Mouse (Mus musculus): Measurements from ENCODE around the gene Slit1.

Slit1 gene

DNA sequence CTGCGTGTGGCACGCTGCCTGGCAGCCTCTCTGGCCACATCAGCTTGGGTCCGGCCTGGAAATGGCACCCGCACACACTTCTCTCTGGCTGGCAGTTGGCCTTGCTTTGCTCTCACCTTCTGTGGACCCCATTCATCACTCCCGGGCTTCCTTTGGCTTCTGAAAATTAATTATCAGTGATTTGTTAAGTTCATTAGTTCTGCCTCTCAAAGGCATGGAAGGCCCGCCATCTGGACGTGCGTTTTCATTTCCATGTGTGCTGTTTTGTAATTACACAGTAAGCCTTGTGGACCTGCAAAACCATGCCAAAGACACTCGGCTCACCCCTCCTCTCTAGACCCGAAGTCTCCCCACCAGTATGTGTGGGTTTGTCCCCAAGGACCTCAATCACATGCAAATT lies 53.4 kb downstream of the Slit1 start:
- DNase-seq (ENCODE audit: extremely low spot score, low read depth, low spot score): no peak

DNA sequence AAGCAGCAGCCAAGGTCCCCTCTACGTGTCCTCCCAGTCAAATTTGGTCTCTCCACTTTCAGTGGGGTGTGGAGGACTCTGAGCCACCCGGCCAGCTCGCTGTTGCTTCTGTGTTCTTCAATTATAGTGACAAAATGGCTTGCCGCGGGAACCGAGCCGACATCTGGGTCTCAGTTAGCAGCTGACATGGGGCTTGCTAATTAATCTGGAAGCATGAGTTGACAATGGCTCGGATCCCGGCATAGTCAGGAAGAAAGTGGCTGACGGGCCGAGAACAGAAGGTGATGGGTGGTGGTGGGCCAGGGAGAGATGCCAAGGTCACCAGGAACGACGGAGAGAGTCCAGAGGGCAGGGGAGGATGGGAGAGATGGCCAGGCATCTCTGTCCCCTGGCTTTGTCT lies 55.2 kb downstream of the Slit1 start:
- no peak for DNase-seq (ENCODE audit: extremely low spot score, low read depth, low spot score)

DNA sequence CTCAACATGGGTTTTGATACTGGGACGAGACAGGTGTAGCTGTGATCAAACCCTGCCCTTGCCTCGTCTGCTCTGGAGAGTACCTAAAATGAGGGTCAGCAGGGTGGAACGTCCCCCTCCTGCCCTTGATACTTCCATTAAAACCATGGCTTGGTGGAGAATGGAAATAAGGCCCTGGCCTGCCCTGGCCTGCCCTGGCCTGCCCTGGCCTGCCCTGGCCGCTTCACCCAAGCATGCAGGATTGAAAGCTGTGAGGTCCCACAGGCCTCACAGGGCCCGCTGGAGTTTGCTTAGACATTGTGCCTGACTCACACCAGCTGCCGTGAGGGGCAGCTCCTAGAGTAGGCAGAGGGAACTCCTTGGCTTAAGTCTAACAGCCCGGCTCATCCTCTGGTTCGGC lies 55.6 kb downstream of the Slit1 start:
- no peak for DNase-seq (ENCODE audit: extremely low spot score, low read depth, low spot score)

DNA sequence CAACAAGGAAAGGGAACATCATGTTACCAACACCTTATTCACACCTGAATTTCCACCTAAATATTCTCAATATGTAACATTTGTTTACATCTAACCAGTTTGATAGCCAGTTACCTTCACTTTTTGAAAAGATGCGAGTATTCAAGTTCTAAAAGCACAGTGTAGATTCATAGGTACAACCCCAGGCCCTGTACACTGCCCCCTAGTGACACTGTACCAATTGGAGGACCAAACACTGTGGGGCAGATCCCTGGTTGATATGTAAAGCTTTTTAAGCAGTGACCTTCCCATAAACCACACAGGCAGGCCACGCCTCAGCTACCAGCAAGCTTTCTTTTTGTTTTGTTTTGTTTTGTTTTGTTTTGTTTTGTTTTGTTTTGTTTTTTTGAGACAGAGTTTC lies 57.3 kb downstream of the Slit1 start:
- no peak for DNase-seq (ENCODE audit: extremely low spot score, low read depth, low spot score)

DNA sequence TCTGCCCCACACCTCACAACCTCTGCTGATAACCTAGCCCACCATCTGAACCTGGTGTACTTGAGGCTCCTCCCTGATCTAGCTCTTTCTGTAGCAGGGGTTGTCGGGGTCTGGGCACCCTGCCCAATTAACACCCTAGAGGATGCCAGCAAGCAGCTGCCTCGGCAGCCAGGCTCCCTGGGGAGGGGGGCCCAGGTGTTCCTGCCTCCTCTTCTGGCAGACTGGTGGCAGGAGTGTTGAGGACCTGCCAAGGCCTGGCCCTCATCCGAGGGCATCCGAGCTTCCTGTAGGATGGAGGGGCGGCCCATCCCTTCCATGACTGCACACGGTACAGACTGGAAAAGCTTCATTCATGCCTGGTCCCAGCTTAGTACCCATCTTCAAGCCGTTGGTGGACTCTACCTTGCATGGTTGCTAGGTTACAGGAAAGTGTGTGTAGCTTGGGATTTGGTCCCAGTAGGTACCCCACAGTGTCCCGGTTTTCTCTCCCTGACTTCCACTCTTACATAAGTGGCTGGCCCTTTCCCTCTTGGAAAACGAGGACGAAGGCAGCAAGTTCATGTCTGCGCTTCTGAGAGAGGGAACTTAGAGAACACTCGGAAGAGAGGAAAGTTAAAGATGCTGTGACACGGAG lies 57.9 kb downstream of the Slit1 start:
- no peak for DNase-seq (ENCODE audit: extremely low spot score, low read depth, low spot score)

DNA sequence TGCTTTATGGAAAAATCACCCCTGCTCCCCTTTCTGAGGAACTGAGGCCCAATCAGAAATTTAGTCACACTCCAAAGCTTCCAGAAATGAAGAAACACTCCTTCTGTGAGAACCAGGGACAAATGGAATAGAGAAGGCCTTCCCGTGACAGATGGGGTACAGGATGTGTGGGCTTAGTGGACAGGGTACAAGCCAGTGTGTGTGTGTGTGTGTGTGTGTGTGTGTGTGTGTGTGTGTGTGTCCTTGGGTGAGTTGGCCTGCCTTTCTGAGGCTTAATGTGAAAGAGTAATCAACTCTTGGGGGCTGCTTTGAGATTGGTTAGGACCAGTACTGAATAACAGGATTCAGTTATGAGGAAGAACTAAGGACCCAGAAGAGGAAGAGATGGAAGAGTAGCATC lies 58.6 kb downstream of the Slit1 start:
- DNase-seq (ENCODE audit: extremely low spot score, low read depth, low spot score): no peak

- DNase-seq (ENCODE audit: extremely low spot score, low read depth, low spot score): no peak
These were observed 59.5 kb downstream of the Slit1 start for GRCm38 (mm10) chr19:41683951-41684350.

DNA sequence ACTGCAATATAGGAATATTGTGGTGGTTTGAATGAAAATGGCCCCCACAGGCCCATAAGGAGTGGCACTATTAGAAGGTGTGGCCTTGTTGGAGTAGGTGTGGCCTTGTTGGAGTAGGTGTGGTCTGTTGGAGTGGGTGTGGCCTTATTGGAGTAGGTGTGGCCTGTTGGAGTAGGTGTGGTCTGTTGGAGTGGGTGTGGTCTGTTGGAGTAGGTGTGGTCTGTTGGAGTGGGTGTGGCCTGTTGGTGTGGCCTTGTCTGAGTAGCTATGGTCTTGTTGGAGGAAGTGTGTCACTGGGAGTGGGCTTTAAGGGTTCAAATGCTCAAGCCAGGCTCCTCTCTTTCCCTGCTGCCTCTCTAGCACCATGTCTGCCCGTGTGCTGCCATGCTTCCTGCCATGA lies 63.2 kb downstream of the Slit1 start:
- no peak for DNase-seq (ENCODE audit: extremely low spot score, low read depth, low spot score)

- no peak for DNase-seq (ENCODE audit: extremely low spot score, low read depth, low spot score)
These were observed 64.4 kb downstream of the Slit1 start for GRCm38 (mm10) chr19:41679028-41679427.

DNA sequence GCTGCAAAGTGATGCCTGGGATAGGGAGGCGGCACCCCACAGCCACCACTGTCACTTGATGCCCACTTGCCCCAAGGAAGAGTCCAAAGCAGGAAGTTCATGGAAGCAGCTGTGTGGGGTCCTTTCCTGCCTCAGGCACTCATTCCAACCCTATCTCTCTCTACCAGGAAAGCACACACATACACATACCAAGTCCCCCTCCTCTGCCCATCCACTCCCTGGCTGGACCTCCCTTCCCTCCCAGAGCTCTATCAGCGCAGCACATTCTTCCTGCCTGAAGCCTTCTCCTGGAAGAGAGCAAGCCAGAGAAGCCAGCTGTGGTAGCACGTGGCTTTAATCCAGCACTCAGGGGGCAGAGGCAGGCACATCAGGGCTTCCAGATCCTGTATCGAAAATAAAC lies 65.9 kb downstream of the Slit1 start:
- DNase-seq (ENCODE audit: extremely low spot score, low read depth, low spot score): no peak

- no peak for DNase-seq (ENCODE audit: extremely low spot score, low read depth, low spot score)
These were observed 67.9 kb downstream of the Slit1 start for GRCm38 (mm10) chr19:41675583-41675982.

DNA sequence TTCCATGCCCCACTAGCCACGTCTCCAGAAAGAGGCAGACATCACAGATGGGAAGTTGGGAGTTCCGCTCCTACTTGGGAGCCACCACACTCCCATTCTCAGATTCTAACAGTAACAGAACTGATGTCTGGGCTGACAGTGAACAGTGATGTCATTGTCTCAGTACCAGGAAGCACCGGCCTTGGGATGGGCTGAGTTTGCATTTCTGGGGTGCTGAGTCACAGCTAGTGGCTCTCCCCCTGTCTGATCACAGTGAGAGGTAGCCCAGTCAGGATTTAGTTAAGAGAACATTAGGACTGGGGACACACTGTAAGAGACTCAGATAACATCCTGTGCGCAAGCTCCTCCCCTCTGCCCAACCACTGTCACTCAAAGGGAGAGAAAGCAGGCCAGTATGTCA lies 69.1 kb downstream of the Slit1 start:
- DNase-seq (ENCODE audit: extremely low spot score, low read depth, low spot score): no peak

- DNase-seq (ENCODE audit: extremely low spot score, low read depth, low spot score): no peak
These were observed 70.6 kb downstream of the Slit1 start for GRCm38 (mm10) chr19:41672836-41673235.

DNA sequence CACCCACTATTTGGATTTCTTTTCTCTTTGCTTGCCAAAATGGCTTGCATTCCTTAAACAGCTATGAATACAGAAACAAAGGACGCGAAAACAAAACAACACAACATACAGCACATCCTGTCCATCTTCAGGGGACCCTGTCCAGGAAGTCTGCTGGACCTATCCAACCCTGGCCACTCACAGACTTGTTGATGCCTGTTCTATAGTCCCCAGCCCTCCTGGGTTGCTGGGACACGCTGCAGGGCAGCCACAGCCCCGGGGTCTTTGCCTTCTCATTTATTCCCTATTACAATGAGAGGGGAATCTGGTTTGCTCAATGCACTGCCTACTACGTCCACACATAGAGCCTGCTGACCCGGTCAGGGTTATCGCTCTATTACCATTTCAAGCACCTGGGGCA lies 72.5 kb downstream of the Slit1 start:
- no peak for DNase-seq (ENCODE audit: extremely low spot score, low read depth, low spot score)

DNA sequence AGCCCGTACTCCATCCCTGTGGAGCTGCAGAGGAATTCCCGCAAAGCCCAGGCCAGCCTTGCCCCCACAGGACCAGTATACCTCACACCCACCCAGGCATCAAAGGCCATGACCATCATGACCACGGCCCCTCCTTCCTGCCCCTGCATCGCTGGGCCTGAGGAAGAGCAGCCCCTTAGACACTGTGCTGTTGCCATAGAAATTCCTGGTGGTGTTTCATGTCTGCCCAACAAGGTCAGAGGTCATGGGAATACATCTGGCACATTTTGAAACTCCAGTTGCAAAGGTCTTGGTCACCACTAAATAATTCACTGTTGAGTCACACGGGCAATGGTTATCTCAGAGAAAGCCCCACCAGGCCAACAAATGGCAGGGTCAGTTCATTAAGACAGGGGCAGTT lies 73.0 kb downstream of the Slit1 start:
- DNase-seq (ENCODE audit: extremely low spot score, low read depth, low spot score): no peak

DNA sequence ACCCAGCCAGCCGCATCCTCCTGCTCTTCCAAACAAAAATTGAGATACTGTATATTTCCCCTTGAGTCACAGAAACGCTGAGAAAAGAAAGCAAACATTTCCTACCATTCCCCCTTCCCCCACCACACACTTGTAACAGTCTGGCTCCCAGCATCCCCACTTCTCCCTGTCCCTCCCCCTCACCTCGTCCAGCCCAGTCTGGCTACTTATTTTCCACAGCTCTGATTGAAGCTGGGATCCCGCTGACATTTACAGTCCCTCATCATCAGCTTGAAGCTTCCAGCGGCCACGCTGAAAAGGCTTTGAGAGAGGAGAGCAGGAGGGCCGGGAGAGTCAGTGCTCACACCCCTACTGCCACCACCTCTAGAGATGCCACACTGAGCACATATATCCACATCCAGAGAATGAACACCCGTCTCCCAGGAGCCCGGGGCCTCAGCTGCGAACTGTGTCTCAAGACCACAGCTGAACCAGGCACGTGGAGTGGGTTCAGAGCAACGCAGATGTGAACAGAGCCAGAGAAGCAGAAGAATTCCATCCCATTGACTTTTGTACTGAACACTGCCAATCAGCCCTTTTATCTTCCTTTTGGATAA lies 73.6 kb downstream of the Slit1 start:
- DNase-seq (ENCODE audit: extremely low spot score, low read depth, low spot score): no peak

DNA sequence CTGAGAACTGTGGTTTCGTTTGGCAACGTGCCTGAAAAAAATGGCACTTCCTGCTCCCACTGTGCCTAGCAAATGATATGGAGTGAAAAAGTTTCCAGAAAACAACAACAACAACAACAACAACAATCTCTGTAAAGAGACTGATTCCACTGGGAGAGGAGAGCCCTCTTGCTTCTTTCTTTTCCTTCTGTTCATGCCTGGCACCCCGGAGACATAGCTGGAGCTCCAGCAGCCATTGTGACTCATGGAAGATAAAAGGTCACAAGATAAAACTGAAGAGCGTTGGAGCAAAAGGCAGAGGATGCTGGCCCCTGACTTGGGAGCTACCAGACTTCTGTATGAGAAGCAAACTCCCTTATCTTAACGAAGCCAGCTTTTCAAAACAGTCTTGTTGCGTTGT lies 75.9 kb downstream of the Slit1 start:
- DNase-seq (ENCODE audit: extremely low spot score, low read depth, low spot score): no peak

- DNase-seq (ENCODE audit: extremely low spot score, low read depth, low spot score): no peak
These were observed 77.5 kb downstream of the Slit1 start for GRCm38 (mm10) chr19:41665941-41666340.

DNA sequence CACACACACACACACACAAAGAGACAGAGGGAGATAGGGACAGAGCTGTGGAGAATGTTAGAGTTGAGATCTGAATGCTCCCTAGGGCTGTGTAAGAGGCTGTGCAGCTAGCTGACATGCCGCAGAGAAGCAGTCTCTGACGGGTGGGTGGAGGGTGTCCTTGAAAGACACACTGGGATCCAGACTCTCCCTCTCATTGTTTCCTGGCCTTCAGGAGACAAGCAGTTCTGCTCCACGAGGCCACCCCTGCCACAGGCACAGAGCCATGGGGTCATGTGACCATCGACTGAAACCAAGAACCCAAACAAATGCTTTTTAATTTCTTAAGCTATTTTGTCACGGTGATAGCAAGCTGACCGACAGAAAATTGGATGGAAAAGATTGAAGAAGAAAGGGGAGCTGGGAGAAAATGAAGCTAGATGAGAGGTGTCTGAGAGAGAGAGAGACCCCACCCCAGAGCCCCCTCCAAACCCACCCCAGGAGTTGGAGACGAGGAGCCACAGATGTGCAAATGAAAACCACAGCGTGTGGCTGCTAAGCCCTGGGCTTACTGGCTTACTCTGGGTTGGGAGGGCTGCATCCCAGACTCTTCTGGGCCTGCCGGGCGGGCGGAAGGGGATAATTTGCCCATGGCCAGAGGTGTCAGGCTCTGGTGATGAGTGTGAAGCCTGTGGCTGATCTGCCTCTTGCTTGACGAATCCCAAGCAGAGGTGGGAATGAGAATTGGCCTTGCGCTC lies 79.8 kb downstream of the Slit1 start:
- no peak for DNase-seq (ENCODE audit: extremely low spot score, low read depth, low spot score)

- no peak for DNase-seq (ENCODE audit: extremely low spot score, low read depth, low spot score)
These were observed 82.0 kb downstream of the Slit1 start for GRCm38 (mm10) chr19:41661466-41661865.

DNA sequence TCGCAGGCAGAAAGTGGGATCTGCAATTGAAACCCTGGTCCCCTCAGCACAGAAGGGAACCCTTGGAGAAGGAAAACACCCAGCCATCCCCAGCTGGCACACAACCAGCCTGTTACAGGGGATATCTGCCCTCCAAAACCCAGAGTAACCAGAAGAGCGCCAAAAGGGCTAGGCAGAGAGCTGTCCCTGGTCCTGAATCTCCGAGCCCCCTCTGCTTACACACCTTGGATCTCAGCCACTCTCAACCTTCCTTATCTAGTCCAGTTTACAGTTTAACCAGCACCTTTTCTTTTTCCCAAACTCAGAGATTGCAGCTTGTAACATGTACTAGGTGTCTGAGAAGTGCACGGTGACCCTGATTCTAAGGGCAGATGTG lies 82.5 kb downstream of the Slit1 start:
- DNase-seq (ENCODE audit: extremely low spot score, low read depth, low spot score): peak; percentile 47

GRCm38 (mm10) chr19:41660294-41660998 lies 83.0 kb downstream of the Slit1 start:
- DNase-seq (ENCODE audit: extremely low spot score, low read depth, low spot score): no peak

Measured in hindlimb bud, embryonic 11.5 days (tissue).